Mouse (Mus musculus) C2C12 (cell line): ENCODE results near the gene Anapc7.

ENCODE experiments used
- CEBPB ChIP-seq: IDR thresholded peaks from one replicate; pipeline ENCODE4 v1.6.1; 2011; ENCODE audit warnings: low read depth, mild to moderate bottlenecking, control low read depth, moderate library complexity
- CTCF ChIP-seq: IDR thresholded peaks from one replicate; pipeline ENCODE4 v1.5.1; 2011; ENCODE audit not compliant: control insufficient read depth, insufficient read depth, insufficient read length
- FOSL1 ChIP-seq: IDR thresholded peaks from one replicate; pipeline ENCODE4 v1.8.0; 2011; ENCODE audit warnings: mild to moderate bottlenecking, low read length; ENCODE audit not compliant: poor library complexity, insufficient read depth, severe bottlenecking
- MYOD1 ChIP-seq: IDR thresholded peaks from one replicate; pipeline ENCODE4 v1.6.1; 2011; ENCODE audit warnings: low read depth; ENCODE audit not compliant: control insufficient read depth, insufficient read length
- MYOG ChIP-seq: IDR thresholded peaks from one replicate; pipeline ENCODE4 v1.6.1; 2011; ENCODE audit not compliant: control insufficient read depth, insufficient read length; ENCODE audit errors: extremely low read depth
- USF1 ChIP-seq: IDR thresholded peaks from one replicate; pipeline ENCODE4 v1.6.1; 2011; ENCODE audit warnings: low read depth, mild to moderate bottlenecking, control low read depth, moderate library complexity

- TF ChIP-seq CTCF: no peak
- no peak for TF ChIP-seq MYOG
- no peak for TF ChIP-seq CEBPB
- no peak for TF ChIP-seq FOSL1
- TF ChIP-seq USF1: no peak
- TF ChIP-seq MYOD1: no peak
Observed at GRCm38 (mm10) chr5:122403362-122403761, 18.1 kb upstream of the Anapc7 start.
